Mouse (Mus musculus) thymus, adult 2 months (tissue): ENCODE data around the gene Gpx7.

ENCODE experiments used
- CTCF ChIP-seq: fragments of 200-500 bp; IDR thresholded peaks from 2 replicates; pipeline ENCODE4 v1.5.1; 2012; ENCODE audit warnings: mild to moderate bottlenecking, control low read depth, low read length, moderate library complexity, borderline replicate concordance; ENCODE audit not compliant: control insufficient read depth, poor library complexity, insufficient read depth; ENCODE audit errors: extremely low read depth
- POLR2A ChIP-seq: fragments of 200-500 bp; IDR thresholded peaks from 2 replicates; pipeline ENCODE4 v1.6.1; 2012; ENCODE audit warnings: mild to moderate bottlenecking, low read length, control low read depth, moderate library complexity; ENCODE audit not compliant: control insufficient read depth, poor library complexity, insufficient read depth; ENCODE audit errors: extremely low read depth

DNA sequence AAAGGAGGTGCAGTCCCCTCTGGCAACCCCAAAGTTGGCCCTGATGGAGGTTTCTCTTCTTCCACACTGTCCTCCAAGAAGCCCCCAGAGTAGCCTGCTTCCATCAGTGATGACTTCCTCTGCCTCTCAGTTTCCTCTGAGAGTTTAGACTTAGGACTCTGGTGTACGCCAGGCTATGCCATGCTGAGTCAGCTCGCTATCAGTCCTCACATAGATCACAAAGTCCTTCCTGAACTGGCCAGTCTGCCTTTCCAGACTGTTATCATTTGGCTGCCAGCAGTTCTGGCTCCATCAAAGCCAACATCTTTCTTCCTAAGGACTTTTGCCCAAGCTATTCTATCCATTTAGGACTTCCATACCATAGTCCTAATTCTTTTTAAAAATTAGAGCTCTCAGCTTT is 14.2 kb downstream of the Gpx7 start:
- TF ChIP-seq CTCF, result no peak
- TF ChIP-seq POLR2A, result no peak
